Mouse (Mus musculus): ENCODE measurements at regions not wholly inside any gene's neighbourhood (a gene's known extent, or its start where the extent isn't known, plus 50 kb on each side); places are given as distances from the start of the nearest gene placed in this dataset.

GRCm38 (mm10) chr19:59592060-59592459 is 133.9 kb downstream of the Emx2 start:
- Histone ChIP-seq H3K4me3 (ENCODE audit: low read depth, low read length) (no peak overlapping the region), H3K36me3 (replicated peaks; ENCODE audit: insufficient read depth, low read length) (no peaks in the 10 kb centered on the region), H3K4me2 (ENCODE audit: low read depth, low read length) (no peak overlapping the region), H3K4me1 (ENCODE audit: insufficient read depth) (no peaks in the 10 kb centered on the region), H3K27me3 (ENCODE audit: insufficient read depth, low read length) (no peaks in the 10 kb centered on the region), H3K9ac (replicated peaks) (no peak overlapping the region), H3K27ac (ENCODE audit: low read depth) (no peak overlapping the region), H3K9me3 (ENCODE audit: low read length) (no peaks in the 10 kb centered on the region)
- WGBS (ENCODE audit: insufficient replicate concordance), result 52% methylated on average over 3 of the region's 3 CpGs
- no peak for TF ChIP-seq CTCF (IDR thresholded peaks at IDR 0.05; ENCODE audit: low read depth)
- no peak for DNase-seq
- no peak for ATAC-seq

DNA sequence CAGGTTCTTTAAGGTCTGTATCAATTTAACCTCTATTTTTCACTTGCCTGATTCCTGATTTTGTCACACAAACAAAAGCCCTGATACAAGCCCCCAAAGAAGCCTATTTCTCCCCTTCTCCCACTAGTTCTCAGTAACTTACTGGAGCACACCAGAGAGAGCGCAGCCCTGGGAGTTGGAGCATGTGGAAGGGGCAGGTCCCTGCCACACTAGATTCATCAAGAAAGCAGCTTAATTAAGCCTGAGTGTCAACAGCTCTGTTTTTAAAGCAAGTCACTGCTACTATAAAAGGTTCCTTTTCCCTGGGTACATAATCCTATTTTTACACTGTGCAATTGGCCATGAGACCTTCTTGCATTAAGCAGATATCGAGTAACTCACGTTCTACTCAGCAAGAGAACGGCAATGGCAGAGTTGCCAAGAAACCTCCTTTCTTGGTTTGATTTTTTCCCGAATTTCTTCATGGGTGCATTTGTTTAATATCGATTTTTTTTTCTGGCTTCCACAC is 166.2 kb downstream of the Emx2 start:
- Histone ChIP-seq H3K9me3 (ENCODE audit: low read length) (no peaks in the 10 kb centered on the region), H3K4me1 (ENCODE audit: insufficient read depth) (no peaks in the 10 kb centered on the region), H3K4me3 (ENCODE audit: low read depth, low read length) (no peak overlapping the region), H3K27ac (ENCODE audit: low read depth) (no peak overlapping the region), H3K4me2 (ENCODE audit: low read depth, low read length) (no peak overlapping the region), H3K36me3 (replicated peaks; ENCODE audit: insufficient read depth, low read length) (no peaks in the 10 kb centered on the region), H3K27me3 (ENCODE audit: insufficient read depth, low read length) (no peaks in the 10 kb centered on the region), H3K9ac (replicated peaks) (no peak overlapping the region)
- DNase-seq (no peak), ATAC-seq (no peak)
- TF ChIP-seq EP300 (IDR thresholded peaks at IDR 0.05; ENCODE audit: low read depth), result no peak
- no peak for TF ChIP-seq CTCF (IDR thresholded peaks at IDR 0.05; ENCODE audit: low read depth)
- 74% methylated on average over 6 of the region's 6 CpGs for WGBS (ENCODE audit: insufficient replicate concordance)

- WGBS (ENCODE audit: insufficient replicate concordance), result 50% methylated on average over 3 of the region's 3 CpGs
- H3K9me3 ChIP-seq (ENCODE audit: low read length), result no peaks in the 10 kb centered on the region
- no peaks in the 10 kb centered on the region for H3K4me1 ChIP-seq (ENCODE audit: insufficient read depth)
- no peak for TF ChIP-seq EP300 (IDR thresholded peaks at IDR 0.05; ENCODE audit: low read depth)
- no peak for ATAC-seq
- no peak overlapping the region for H3K9ac ChIP-seq (replicated peaks)
- H3K36me3 ChIP-seq (replicated peaks; ENCODE audit: insufficient read depth, low read length), result no peaks in the 10 kb centered on the region
- no peak overlapping the region for H3K4me3 ChIP-seq (ENCODE audit: low read depth, low read length)
- H3K4me2 ChIP-seq (ENCODE audit: low read depth, low read length), result no peak overlapping the region
- no peak for DNase-seq
- H3K27me3 ChIP-seq (ENCODE audit: insufficient read depth, low read length), result no peaks in the 10 kb centered on the region
- no peak overlapping the region for H3K27ac ChIP-seq (ENCODE audit: low read depth)
Observed at GRCm38 (mm10) chr19:59627681-59628080, 169.5 kb downstream of the Emx2 start.

DNA sequence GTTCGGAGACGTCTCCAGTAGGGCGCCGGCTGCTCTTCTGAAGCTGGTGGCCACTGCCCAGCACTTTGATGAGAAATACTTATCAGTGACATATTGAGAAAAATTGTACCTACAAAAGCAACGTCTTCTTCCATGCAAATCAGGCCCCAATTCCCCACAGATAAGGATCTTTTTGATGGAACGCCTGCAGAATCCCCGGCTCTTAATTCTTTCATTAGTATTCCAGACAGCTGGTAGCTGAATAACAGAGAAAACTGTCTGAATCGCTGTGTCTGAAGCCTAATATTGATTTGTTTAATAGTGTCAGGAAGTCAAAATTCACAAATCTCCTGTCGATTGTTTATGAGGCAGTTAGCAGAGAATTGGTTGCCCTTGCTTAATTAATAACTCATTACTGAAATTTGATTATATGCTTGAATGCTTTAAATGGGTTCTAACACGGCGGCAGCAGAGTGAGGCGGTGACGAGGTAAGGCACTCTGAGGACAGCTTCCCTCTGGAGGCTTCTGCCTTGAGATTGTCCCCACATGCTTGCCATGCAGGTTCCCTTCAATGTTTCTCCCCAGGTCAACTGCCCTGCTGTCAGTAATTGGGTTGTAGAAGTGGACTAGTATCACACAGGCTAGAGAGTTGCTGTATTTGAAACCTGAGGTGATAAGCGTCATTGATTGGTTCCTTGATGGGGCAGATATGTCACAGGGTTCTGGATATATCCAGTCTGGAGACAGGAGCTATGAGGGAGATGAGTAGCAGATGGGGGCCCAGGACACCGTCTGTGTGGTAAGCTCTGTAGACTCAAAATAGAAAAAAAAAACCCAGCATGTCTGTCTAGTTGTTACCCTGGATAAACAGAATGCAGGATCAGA is 170.4 kb downstream of the Emx2 start:
- TF ChIP-seq EP300 (IDR thresholded peaks at IDR 0.05; ENCODE audit: low read depth) (no peak), CTCF (IDR thresholded peaks at IDR 0.05; ENCODE audit: low read depth) (no peak)
- WGBS (ENCODE audit: insufficient replicate concordance), result 70% methylated on average over 15 of the region's 15 CpGs

DNA sequence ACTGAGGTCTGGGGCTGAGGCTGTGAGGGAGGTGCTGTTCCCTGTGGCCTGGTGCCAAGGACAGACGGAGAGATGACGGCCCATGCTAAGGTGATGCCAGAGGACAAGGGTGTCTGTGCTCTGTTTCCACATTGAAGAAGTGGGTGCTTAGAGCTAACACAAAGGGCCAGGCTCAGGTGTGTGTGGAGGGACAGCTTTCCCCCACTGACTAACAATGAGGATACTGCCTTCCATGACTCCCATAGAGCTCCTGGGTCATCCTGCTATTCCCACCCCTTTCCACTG is 170.9 kb downstream of the Emx2 start:
- no peak for TF ChIP-seq CTCF (IDR thresholded peaks at IDR 0.05; ENCODE audit: low read depth)
- no peak for TF ChIP-seq EP300 (IDR thresholded peaks at IDR 0.05; ENCODE audit: low read depth)
- Histone ChIP-seq H3K27ac (ENCODE audit: low read depth) (no peak overlapping the region), H3K4me1 (ENCODE audit: insufficient read depth) (no peaks in the 10 kb centered on the region), H3K36me3 (replicated peaks; ENCODE audit: insufficient read depth, low read length) (no peaks in the 10 kb centered on the region), H3K27me3 (ENCODE audit: insufficient read depth, low read length) (no peaks in the 10 kb centered on the region), H3K9me3 (ENCODE audit: low read length) (no peaks in the 10 kb centered on the region), H3K4me2 (ENCODE audit: low read depth, low read length) (no peak overlapping the region), H3K9ac (replicated peaks) (no peak overlapping the region), H3K4me3 (ENCODE audit: low read depth, low read length) (no peak overlapping the region)
- ATAC-seq (no peak), DNase-seq (no peak)
- 88% methylated on average over 2 of the region's 2 CpGs for WGBS (ENCODE audit: insufficient replicate concordance)

More for the DNA sequence above, 170.4 kb downstream of the Emx2 start:
- Histone ChIP-seq H3K27me3 (ENCODE audit: insufficient read depth, low read length) (no peaks in the 10 kb centered on the region), H3K27ac (ENCODE audit: low read depth) (no peak overlapping the region), H3K9ac (replicated peaks) (no peak overlapping the region), H3K4me3 (ENCODE audit: low read depth, low read length) (no peak overlapping the region), H3K36me3 (replicated peaks; ENCODE audit: insufficient read depth, low read length) (no peaks in the 10 kb centered on the region), H3K4me2 (ENCODE audit: low read depth, low read length) (no peak overlapping the region), H3K9me3 (ENCODE audit: low read length) (no peaks in the 10 kb centered on the region), H3K4me1 (ENCODE audit: insufficient read depth) (no peaks in the 10 kb centered on the region)
- ATAC-seq, result no peak
- DNase-seq, result no peak

DNA sequence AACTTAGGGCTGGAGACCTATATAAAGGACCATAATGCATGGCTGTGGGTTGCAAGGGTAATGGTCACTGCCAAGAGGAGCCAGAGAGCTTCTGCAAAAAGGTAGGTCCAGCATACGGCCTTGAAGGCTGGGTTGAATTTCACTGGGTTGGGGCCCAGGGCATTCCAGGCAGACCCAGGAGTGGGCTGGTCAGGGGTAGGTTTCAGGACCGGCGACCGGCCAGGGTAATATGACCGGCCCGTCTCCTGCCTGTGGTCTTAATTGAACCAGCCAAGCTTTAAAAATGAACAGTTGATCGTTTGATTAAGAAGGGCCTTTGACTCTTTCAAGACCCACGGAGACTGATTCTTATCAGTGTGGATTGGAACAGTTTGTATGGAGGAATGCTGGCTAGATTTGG is 171.9 kb downstream of the Emx2 start:
- H3K9ac ChIP-seq (replicated peaks), result no peak overlapping the region
- TF ChIP-seq CTCF (IDR thresholded peaks at IDR 0.05; ENCODE audit: low read depth), result no peak
- TF ChIP-seq EP300 (IDR thresholded peaks at IDR 0.05; ENCODE audit: low read depth), result no peak
- no peaks in the 10 kb centered on the region for H3K9me3 ChIP-seq (ENCODE audit: low read length)
- H3K4me2 ChIP-seq (ENCODE audit: low read depth, low read length), result no peak overlapping the region
- ATAC-seq (no peak), DNase-seq (no peak)
- H3K36me3 ChIP-seq (replicated peaks; ENCODE audit: insufficient read depth, low read length), result no peaks in the 10 kb centered on the region
- H3K27ac ChIP-seq (ENCODE audit: low read depth), result no peak overlapping the region
- H3K4me3 ChIP-seq (ENCODE audit: low read depth, low read length), result no peak overlapping the region
- 85% methylated on average over 8 of the region's 8 CpGs for WGBS (ENCODE audit: insufficient replicate concordance)
- no peaks in the 10 kb centered on the region for H3K27me3 ChIP-seq (ENCODE audit: insufficient read depth, low read length)
- no peaks in the 10 kb centered on the region for H3K4me1 ChIP-seq (ENCODE audit: insufficient read depth)

Measured in liver, postnatal 0 days (tissue).